Mouse (Mus musculus) ES-E14 (cell line): ENCODE measurements at regions not wholly inside any gene's neighbourhood (a gene's known extent, or its start where the extent isn't known, plus 50 kb on each side); places are given as distances from the start of the nearest gene placed in this dataset.

ENCODE experiments used
- DNase-seq: peaks from one replicate; pipeline ENCODE4 v3.0.0-alpha.2; 2013; ENCODE audit warnings: low read depth, low spot score
- H3K27ac ChIP-seq: 2 replicates; pipeline ENCODE4 v1.5.1; 2012; ENCODE audit warnings: low read depth, mild to moderate bottlenecking, low read length, moderate library complexity, mixed read lengths; ENCODE audit not compliant: poor library complexity, insufficient read depth, severe bottlenecking
- H3K36me3 ChIP-seq: 2 replicates; pipeline ENCODE4 v1.6.1; 2012; ENCODE audit warnings: mild to moderate bottlenecking, low read length, moderate library complexity, mixed read lengths; ENCODE audit not compliant: control insufficient read depth, poor library complexity, insufficient read depth, severe bottlenecking
- H3K4me1 ChIP-seq, 2 experiments: fragments of 150-350 bp in 1 of 2; sonication (generic) in 1 of 2; 2 replicates each; pipeline ENCODE4 v1.6.1; 2012; ENCODE audit warnings: low read length in 2 of 2, mild to moderate bottlenecking in 1 of 2, mixed read lengths in 1 of 2; ENCODE audit not compliant: control insufficient read depth in 2 of 2, insufficient read depth in 2 of 2, poor library complexity in 1 of 2
- H3K4me3 ChIP-seq, 2 experiments: fragments of 150-350 bp in 1 of 2; sonication (generic) in 1 of 2; 2 replicates each; pipeline ENCODE4 v1.5.1; 2012; ENCODE audit warnings: low read length in 2 of 2, low read depth in 1 of 2, mild to moderate bottlenecking in 1 of 2, mixed read lengths in 1 of 2; ENCODE audit not compliant: insufficient read depth in 1 of 2, poor library complexity in 1 of 2, severe bottlenecking in 1 of 2
- H3K9ac ChIP-seq: 2 replicates; pipeline ENCODE4 v1.6.1; 2012; ENCODE audit warnings: low read depth, mild to moderate bottlenecking, low read length, mixed read lengths; ENCODE audit not compliant: poor library complexity, insufficient read depth, severe bottlenecking
- H3K9me3 ChIP-seq: fragments of 150-350 bp; sonication (generic); 2 replicates; pipeline ENCODE4 v1.6.1; 2012; ENCODE audit warnings: low read depth, mild to moderate bottlenecking, low read length; ENCODE audit not compliant: control insufficient read depth, insufficient read depth
- CHD2 ChIP-seq: IDR thresholded peaks from 2 replicates; pipeline ENCODE4 v1.6.1; 2014; ENCODE audit warnings: mild to moderate bottlenecking, low read depth, low read length, inconsistent platforms
- HCFC1 ChIP-seq: IDR thresholded peaks from 2 replicates; pipeline ENCODE4 v1.6.1; 2012; ENCODE audit warnings: low read length, inconsistent platforms, borderline replicate concordance; ENCODE audit not compliant: insufficient read depth
- MAFK ChIP-seq: IDR thresholded peaks from 2 replicates; pipeline ENCODE4 v1.6.1; 2014; ENCODE audit warnings: mild to moderate bottlenecking, low read depth, low read length, inconsistent platforms; ENCODE audit not compliant: insufficient read depth
- ZC3H11A ChIP-seq: IDR thresholded peaks from 2 replicates; pipeline ENCODE4 v1.6.1; 2012; ENCODE audit warnings: low read depth, mild to moderate bottlenecking, inconsistent platforms, low read length, borderline replicate concordance
- ZNF384 ChIP-seq: IDR thresholded peaks from 2 replicates; pipeline ENCODE4 v1.6.1; 2012; ENCODE audit warnings: low read depth, low read length, inconsistent platforms
- in situ Hi-C, 2 experiments: fragments of 600-800 bp; cut with MboI; formaldehyde crosslinking; loops; one replicate each; pipeline ENCODE4 v1.15.1; 2025; ENCODE audit warnings: low sequenced_read_pairs in 2 of 2, inconsistent platforms in 1 of 2; ENCODE audit not compliant: unreplicated experiment in 2 of 2

DNA sequence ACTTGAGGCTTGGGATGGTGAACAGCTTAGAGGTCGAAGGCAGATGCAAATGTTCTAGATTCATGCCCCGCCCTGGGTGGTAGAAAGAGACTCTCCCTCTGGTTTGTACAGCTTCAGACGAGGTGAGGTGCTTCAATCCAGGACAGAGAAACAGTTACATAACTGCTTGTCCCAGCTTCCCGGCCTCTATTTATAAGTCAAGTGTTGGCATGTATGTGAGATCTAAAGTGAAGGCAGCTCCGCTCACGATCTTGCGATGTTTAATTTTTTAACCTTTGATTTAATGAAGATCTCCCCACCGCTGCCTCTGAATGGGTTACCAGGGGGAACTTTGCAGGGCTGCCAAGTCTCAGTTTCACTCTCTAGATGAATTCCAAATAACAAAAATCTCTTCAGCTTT lies 266.9 kb upstream of the Zfp64 start:
- no peak overlapping the region for H3K9ac ChIP-seq
- in situ Hi-C loops = no loop called here
- no peak overlapping the region for H3K27ac ChIP-seq
- no peak for TF ChIP-seq ZC3H11A
- TF ChIP-seq HCFC1 = no peak
- no peak for TF ChIP-seq ZNF384
- TF ChIP-seq CHD2 = no peak
- TF ChIP-seq MAFK = no peak
- H3K4me3 ChIP-seq = no peak overlapping the region
- H3K9me3 ChIP-seq = no peaks in the 10 kb centered on the region
- no peak for DNase-seq
- H3K36me3 ChIP-seq = no peaks in the 10 kb centered on the region
- H3K4me1 ChIP-seq = no peaks in the 10 kb centered on the region

DNA sequence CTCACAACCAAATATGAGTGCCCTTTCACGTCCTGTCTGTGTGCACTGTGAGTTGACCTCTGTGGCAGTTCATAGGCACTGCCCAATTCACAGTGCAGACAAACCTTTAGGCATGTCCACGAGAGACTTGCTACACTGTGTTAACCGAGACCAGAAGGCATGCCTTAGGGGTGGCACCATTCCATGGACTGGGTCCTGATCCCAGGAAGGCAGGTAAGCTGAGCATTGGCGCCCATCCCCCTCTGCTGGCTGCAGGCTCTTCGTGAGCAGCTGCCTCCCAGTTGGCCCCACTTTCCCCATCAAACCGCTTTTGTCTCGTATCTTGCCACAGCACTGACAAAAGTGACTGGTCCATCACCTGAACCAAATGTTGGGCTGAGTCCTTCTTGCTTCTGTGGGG lies 265.8 kb upstream of the Zfp64 start:
- no peak overlapping the region for H3K9ac ChIP-seq

DNA sequence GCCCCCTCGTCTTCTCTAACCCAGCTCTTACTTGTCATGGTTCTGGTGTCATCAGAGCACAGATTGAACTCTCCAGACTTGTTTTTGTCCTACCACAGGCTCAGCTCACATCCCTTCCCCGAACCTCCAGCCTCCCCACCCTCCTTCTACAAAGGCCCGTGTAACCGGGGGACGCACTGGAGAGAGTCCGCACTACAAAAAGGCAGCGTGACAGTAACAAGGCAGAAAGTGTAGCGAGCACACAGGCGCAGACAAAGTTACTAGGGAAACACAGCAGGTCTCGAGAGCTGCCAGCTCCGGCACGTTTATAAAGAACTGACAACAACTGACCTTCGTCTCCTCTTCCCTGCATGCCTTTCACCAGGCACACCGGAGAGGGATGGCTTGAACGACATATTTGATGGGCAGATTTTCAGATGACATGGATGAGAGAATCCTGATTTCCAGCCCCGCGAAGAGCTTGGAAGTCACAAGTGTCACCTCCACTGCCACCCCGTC lies 260.2 kb upstream of the Zfp64 start:
- no peaks in the 10 kb centered on the region for H3K36me3 ChIP-seq
- no peak overlapping the region for H3K27ac ChIP-seq
- no peak for DNase-seq
- peaks cover 0 to 8% of the 10 kb centered on the region in 2 experiments; a peak in 3 of 4 replicates for H3K4me1 ChIP-seq
- in situ Hi-C loops = no loop called here
- no peak overlapping the region for H3K9ac ChIP-seq
- H3K9me3 ChIP-seq = no peaks in the 10 kb centered on the region
- no peak overlapping the region for H3K4me3 ChIP-seq
- TF ChIP-seq CHD2 (no peak), ZNF384 (no peak), MAFK (no peak), ZC3H11A (no peak), HCFC1 (no peak)

More for the DNA sequence above, 265.8 kb upstream of the Zfp64 start:
- H3K4me1 ChIP-seq = no peaks in the 10 kb centered on the region
- DNase-seq = no peak
- H3K36me3 ChIP-seq = no peaks in the 10 kb centered on the region
- in situ Hi-C loops = no loop called here
- H3K27ac ChIP-seq = no peak overlapping the region
- no peak overlapping the region for H3K4me3 ChIP-seq
- H3K9me3 ChIP-seq = no peaks in the 10 kb centered on the region
- TF ChIP-seq MAFK = no peak

DNA sequence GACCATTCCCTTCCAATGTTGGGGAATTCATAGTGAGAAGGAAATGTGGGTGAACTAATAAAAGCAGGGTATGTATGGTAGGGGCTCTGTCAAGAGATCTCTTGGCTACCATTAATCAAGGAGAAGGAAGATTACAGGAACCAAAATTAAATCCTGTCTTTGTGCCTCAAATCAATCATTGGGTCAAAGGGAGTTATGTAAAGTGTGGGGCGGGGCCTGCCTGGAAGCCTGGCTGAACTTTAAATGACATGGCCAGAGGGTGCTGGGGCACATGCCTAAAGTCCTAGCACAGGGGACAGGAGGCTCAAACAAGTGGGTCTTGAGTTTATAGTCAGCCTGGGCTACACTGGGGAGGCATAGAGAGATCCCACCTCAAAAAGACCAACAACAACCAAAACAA lies 259.0 kb upstream of the Zfp64 start:
- H3K9ac ChIP-seq = no peak overlapping the region
- H3K4me1 ChIP-seq = peaks cover 0 to 8% of the 10 kb centered on the region in 2 experiments; a peak in 3 of 4 replicates
- in situ Hi-C loops = no loop called here
- H3K4me3 ChIP-seq = no peak overlapping the region
- H3K27ac ChIP-seq = no peak overlapping the region
- H3K36me3 ChIP-seq = no peaks in the 10 kb centered on the region
- no peaks in the 10 kb centered on the region for H3K9me3 ChIP-seq
- no peak for DNase-seq
- TF ChIP-seq MAFK (no peak), CHD2 (no peak), HCFC1 (no peak), ZNF384 (no peak), ZC3H11A (no peak)

DNA sequence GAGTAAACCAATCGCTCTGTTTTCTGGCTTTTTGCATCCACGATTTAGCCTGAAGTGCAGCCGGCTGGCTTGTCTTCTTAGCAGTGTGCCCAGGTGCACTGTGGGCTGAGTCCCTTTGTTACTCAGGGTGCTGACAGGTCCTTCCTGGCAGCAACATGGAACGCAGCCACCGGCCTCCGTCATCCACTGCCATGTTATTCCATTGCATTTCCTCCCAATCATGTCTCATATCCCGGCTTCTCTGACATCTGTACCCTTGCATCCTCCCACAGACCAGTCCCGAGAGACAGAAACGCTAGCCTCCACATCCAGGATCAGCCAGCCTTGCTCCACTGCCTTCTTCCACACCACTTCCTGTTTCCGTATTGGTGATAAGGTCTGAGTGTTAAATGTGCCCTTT lies 257.9 kb upstream of the Zfp64 start:
- no peak overlapping the region for H3K9ac ChIP-seq
- H3K4me3 ChIP-seq = no peak overlapping the region
- TF ChIP-seq HCFC1 (no peak), CHD2 (no peak), MAFK (no peak), ZC3H11A (no peak), ZNF384 (no peak)
- no peaks in the 10 kb centered on the region; the same call in 1 of the 2 replicates for H3K9me3 ChIP-seq
- peaks cover 0 to 8% of the 10 kb centered on the region in 2 experiments; a peak in 3 of 4 replicates for H3K4me1 ChIP-seq
- H3K36me3 ChIP-seq = no peaks in the 10 kb centered on the region
- DNase-seq = no peak
- in situ Hi-C loops = no loop called here
- no peak overlapping the region for H3K27ac ChIP-seq
